ENCODE assay signal across 34 mouse cellular contexts in genomic region chr1:163001271-163001829, GRCm38 (mm10). TPM values are rescaled to one million over a fixed set of nuclear protein-coding genes. Genes with fewer than 3 reads are reported as not detected.
A peak's percentile ranks its signal among the peaks of the same experiment; 100 is the strongest.
DNase-seq lines count a peak whose midpoint lies in the region; ATAC-seq and TF ChIP-seq lines count a peak whose summit lies in the region.
"Had no signal": no experiment of that assay in that cellular context is flagged by ENCODE, and none has a peak within 500 bp of the region (broad histone marks: within the 10 kb centered on the region; RNA-seq: fewer than 3 reads in every experiment).

No protein-coding gene starts in this region.

- no peak overlapping the region for H3K4me3 ChIP-seq in heart, embryonic 13.5 days
- H3K4me3 ChIP-seq in kidney, embryonic 15.5 days (replicated peaks), result no peak overlapping the region
- H3K4me3 ChIP-seq in lung, postnatal 0 days (ENCODE audit: low read depth, low read length), result no peak overlapping the region
- H3K4me3 ChIP-seq in stomach, postnatal 0 days (ENCODE audit: low read depth, low read length), result no peak overlapping the region
- H3K4me3 ChIP-seq: embryonic facial prominence, embryonic 13.5 days; erythroblast, embryonic 14.5 days; layer of hippocampus, adult 2 months; left cerebral cortex, adult 2 months; limb, embryonic 15.5 days; liver, embryonic 13.5 days; midbrain, embryonic 10.5 days; midbrain, embryonic 15.5 days; neural tube, embryonic 15.5 days had no signal

- peaks cover 9% of the 10 kb centered on the region; the same call in 1 of the 2 replicates for H3K9me3 ChIP-seq in heart, embryonic 13.5 days
- no peaks in the 10 kb centered on the region for H3K9me3 ChIP-seq in kidney, embryonic 15.5 days (replicated peaks)
- H3K9me3 ChIP-seq in lung, postnatal 0 days (ENCODE audit: low read length), result no peaks in the 10 kb centered on the region
- no peaks in the 10 kb centered on the region for H3K9me3 ChIP-seq in stomach, postnatal 0 days (ENCODE audit: control insufficient read depth, low read length)
- H3K9me3 ChIP-seq: limb, embryonic 15.5 days; liver, embryonic 13.5 days; midbrain, embryonic 10.5 days; midbrain, embryonic 15.5 days; neural tube, embryonic 15.5 days had no signal

- H3K27me3 ChIP-seq in heart, embryonic 13.5 days (replicated peaks), result no peaks in the 10 kb centered on the region
- no peaks in the 10 kb centered on the region for H3K27me3 ChIP-seq in kidney, embryonic 15.5 days
- H3K27me3 ChIP-seq in lung, postnatal 0 days (replicated peaks; ENCODE audit: insufficient read depth, low read length), result no peaks in the 10 kb centered on the region
- no peaks in the 10 kb centered on the region for H3K27me3 ChIP-seq in stomach, postnatal 0 days (ENCODE audit: control insufficient read depth, insufficient read depth, low read length)
- H3K27me3 ChIP-seq: embryonic facial prominence, embryonic 13.5 days; limb, embryonic 15.5 days; liver, embryonic 13.5 days; midbrain, embryonic 15.5 days; neural tube, embryonic 15.5 days had no signal

- H3K4me1 ChIP-seq in heart, embryonic 13.5 days, result 0 out of 2 replicates have a peak, but pooled peaks cover 2% of the 10 kb centered on the region
- H3K4me1 ChIP-seq in kidney, embryonic 15.5 days, result no peaks in the 10 kb centered on the region
- no peaks in the 10 kb centered on the region for H3K4me1 ChIP-seq in lung, postnatal 0 days (ENCODE audit: insufficient read depth, low read depth, low read length)
- H3K4me1 ChIP-seq in stomach, postnatal 0 days (replicated peaks; ENCODE audit: control insufficient read depth, insufficient read depth), result no peaks in the 10 kb centered on the region
- H3K4me1 ChIP-seq: embryonic facial prominence, embryonic 13.5 days; limb, embryonic 15.5 days; liver, embryonic 13.5 days; midbrain, embryonic 10.5 days; midbrain, embryonic 15.5 days; neural tube, embryonic 15.5 days had no signal

- no peaks in the 10 kb centered on the region for H3K36me3 ChIP-seq in heart, embryonic 13.5 days
- H3K36me3 ChIP-seq in kidney, embryonic 15.5 days, result no peaks in the 10 kb centered on the region
- no peaks in the 10 kb centered on the region for H3K36me3 ChIP-seq in lung, postnatal 0 days (ENCODE audit: insufficient read depth, low read length)
- no peaks in the 10 kb centered on the region for H3K36me3 ChIP-seq in stomach, postnatal 0 days (ENCODE audit: control insufficient read depth, insufficient read depth, low read length)
- H3K36me3 ChIP-seq: embryonic facial prominence, embryonic 13.5 days; limb, embryonic 15.5 days; liver, embryonic 13.5 days; midbrain, embryonic 10.5 days; midbrain, embryonic 15.5 days; neural tube, embryonic 15.5 days had no signal

- H3K4me2 ChIP-seq in heart, embryonic 13.5 days, result no peak overlapping the region
- H3K4me2 ChIP-seq in kidney, embryonic 15.5 days, result no peak overlapping the region
- H3K4me2 ChIP-seq in lung, postnatal 0 days (replicated peaks; ENCODE audit: low read depth, low read length), result no peak overlapping the region
- no peak overlapping the region for H3K4me2 ChIP-seq in stomach, postnatal 0 days (replicated peaks; ENCODE audit: low read depth)
- H3K4me2 ChIP-seq: embryonic facial prominence, embryonic 13.5 days; heart, embryonic 11.5 days; limb, embryonic 15.5 days; liver, embryonic 13.5 days; midbrain, embryonic 15.5 days; neural tube, embryonic 15.5 days had no signal

- WGBS in heart, embryonic 13.5 days, result 56% methylated on average over 4 of the region's 4 CpGs
- WGBS in kidney, embryonic 15.5 days, result 62% methylated on average over 4 of the region's 4 CpGs
- WGBS in lung, postnatal 0 days, result 47% methylated on average over 4 of the region's 4 CpGs
- WGBS in stomach, postnatal 0 days, result 40% methylated on average over 4 of the region's 4 CpGs

- H3K27ac ChIP-seq in heart, embryonic 13.5 days (replicated peaks), result 0 out of 2 replicates have a peak overlapping the region, but pooled peaks have one; percentile 10
- H3K27ac ChIP-seq in kidney, embryonic 15.5 days, result no peak overlapping the region
- H3K27ac ChIP-seq in lung, postnatal 0 days (ENCODE audit: low read length), result no peak overlapping the region
- H3K27ac ChIP-seq in stomach, postnatal 0 days (replicated peaks), result no peak overlapping the region
- H3K27ac ChIP-seq: embryonic facial prominence, embryonic 13.5 days; layer of hippocampus, adult 2 months; left cerebral cortex, adult 2 months; limb, embryonic 15.5 days; liver, embryonic 13.5 days; midbrain, embryonic 10.5 days; midbrain, embryonic 15.5 days; neural tube, embryonic 15.5 days had no signal

- TF ChIP-seq CTCF in lung, postnatal 0 days (IDR thresholded peaks at IDR 0.05), result no peak
- TF ChIP-seq CTCF in stomach, postnatal 0 days (IDR thresholded peaks at IDR 0.05; ENCODE audit: low read depth), result no peak

- no peak for ATAC-seq in heart, embryonic 13.5 days (ENCODE audit: extremely low read depth, insufficient number of reproducible peaks, low FRiP score, low TSS enrichment)
- ATAC-seq in kidney, embryonic 15.5 days (replicated peaks; ENCODE audit: low FRiP score), result no peak
- ATAC-seq in lung, postnatal 0 days, result no peak; the same call in 1 of the 2 replicates
- no peak for ATAC-seq in stomach, postnatal 0 days (ENCODE audit: low FRiP score, low TSS enrichment)
- ATAC-seq: forebrain, postnatal 0 days; hindbrain, embryonic 16.5 days; midbrain, embryonic 15.5 days; Patski had no signal

- TF ChIP-seq EP300 in lung, postnatal 0 days (IDR thresholded peaks at IDR 0.05), result no peak; the same call in 1 of the 2 replicates
- peak; percentile 77 for TF ChIP-seq EP300 in stomach, postnatal 0 days (optimal IDR thresholded peaks at IDR 0.05)

- no peak overlapping the region for H3K9ac ChIP-seq in heart, embryonic 13.5 days
- H3K9ac ChIP-seq in kidney, embryonic 15.5 days, result no peak overlapping the region
- H3K9ac ChIP-seq in lung, postnatal 0 days (replicated peaks; ENCODE audit: low read depth), result no peak overlapping the region
- H3K9ac ChIP-seq in stomach, postnatal 0 days (ENCODE audit: low read length), result no peak overlapping the region
- H3K9ac ChIP-seq: embryonic facial prominence, embryonic 13.5 days; forebrain, postnatal 0 days; limb, embryonic 15.5 days; liver, embryonic 13.5 days; midbrain, embryonic 15.5 days; neural tube, embryonic 15.5 days had no signal

- DNase-seq in heart, adult 9 months (ENCODE audit: low spot score in 2 of 2), result no peak
- peak; percentile 5 to 31 for DNase-seq in kidney, postnatal 4 days
- peak; percentile 26 for DNase-seq in lung, postnatal 0 days (ENCODE audit: low spot score)
- no peak for DNase-seq in lung, postnatal 14 days
- DNase-seq in stomach, postnatal 0 days (ENCODE audit: low spot score), result no peak
- no peak for DNase-seq in thymus, postnatal 10 days (ENCODE audit: low spot score in 2 of 2)
- DNase-seq: adrenal gland, postnatal 14 days; cerebellum, adult 11-12 months; cerebellum, adult 9-11 months; embryo, embryonic 11 days; forebrain, postnatal 0 days; gastrocnemius, postnatal 14 days; kidney, adult 18-20 months; kidney, postnatal 10 days; liver, embryonic 13.5 days; lung, adult 18-20 months; retina, postnatal 1 day; right cerebral cortex, postnatal 14 days had no signal

RNA-seq across cellular contexts. Expression of gene Fmo3, which starts 17.0 kb away (rescaled TPM):
- polyA plus RNA-seq in heart, embryonic 13.5 days (2015; fragmentation: Nextera tagmentation; extraction: Ambion mirVana), result 0.11 TPM in 1 of 2 replicates, not detected in the other
- polyA plus RNA-seq in kidney, embryonic 15.5 days (2015; fragmentation: Nextera tagmentation; extraction: Ambion mirVana), result not detected in 2 replicates
- polyA plus RNA-seq in lung, postnatal 0 days (2015; fragmentation: Nextera tagmentation; extraction: Ambion mirVana), result 0.60 and 1.2 TPM in 2 replicates
- 0.06 and 0.10 TPM in 2 replicates for polyA plus RNA-seq in stomach, postnatal 0 days (2015; fragmentation: Nextera tagmentation; extraction: Ambion mirVana)
- polyA plus RNA-seq: embryonic facial prominence, embryonic 13.5 days; erythroblast, embryonic 14.5 days; forebrain, embryonic 11.5 days; forebrain, postnatal 0 days; heart, embryonic 11.5 days; hindbrain, embryonic 11.5 days; hindbrain, embryonic 16.5 days; limb, embryonic 15.5 days; liver, embryonic 13.5 days; midbrain, embryonic 10.5 days; midbrain, embryonic 15.5 days; neural tube, embryonic 15.5 days; Patski; small intestine, adult 2 months had no signal

Comparison
In these comparisons a context has a peak if more than half of its experiments do, and no peak if none do; other contexts are left out.
1. DNase-seq: peak in kidney, postnatal 4 days (2 of 2) and lung, postnatal 0 days (single experiment); none in heart, adult 9 months (0 of 2), lung, postnatal 14 days (single experiment), stomach, postnatal 0 days (single experiment) and thymus, postnatal 10 days (0 of 2).